Mouse (Mus musculus) neural tube, embryonic 14.5 days (tissue): ENCODE data around the gene Rpusd1. TPM values are rescaled to one million over a fixed set of nuclear protein-coding genes. Genes with fewer than 3 reads are reported as not detected.

Experiments used
- ATAC-seq: fragments of 200-750 bp; cut with Nextera tagmentation; 2 replicates; pipeline ENCODE4 v1.8.0; 2017; ENCODE audit warnings: low read depth, mild to moderate bottlenecking, moderate TSS enrichment, moderate library complexity
- H3K27ac ChIP-seq: fragments of 300-500 bp; sonication (generic); 2 replicates; pipeline ENCODE4 v1.5.1; 2014; ENCODE audit warnings: low read depth, mild to moderate bottlenecking, control low read depth, low read length, moderate library complexity, mixed read lengths
- H3K27me3 ChIP-seq: fragments of 300-500 bp; sonication (generic); 2 replicates; pipeline ENCODE4 v1.6.1; 2014; ENCODE audit warnings: low read length; ENCODE audit not compliant: control insufficient read depth, insufficient read depth
- H3K36me3 ChIP-seq: fragments of 300-500 bp; sonication (generic); 2 replicates; pipeline ENCODE4 v1.6.1; 2014; ENCODE audit warnings: low read length, mixed read lengths; ENCODE audit not compliant: control insufficient read depth, insufficient read depth
- H3K4me1 ChIP-seq: fragments of 300-500 bp; sonication (generic); 2 replicates; pipeline ENCODE4 v1.6.1; 2014; ENCODE audit warnings: low read length; ENCODE audit not compliant: control insufficient read depth, insufficient read depth
- H3K4me2 ChIP-seq: fragments of 300-500 bp; sonication (generic); 2 replicates; pipeline ENCODE4 v1.6.1; 2014; ENCODE audit warnings: mild to moderate bottlenecking, low read depth, low read length, control low read depth
- H3K4me3 ChIP-seq: fragments of 300-500 bp; sonication (generic); 2 replicates; pipeline ENCODE4 v1.5.1; 2014; ENCODE audit warnings: low read depth, low read length, control low read depth, mixed read lengths
- H3K9ac ChIP-seq: fragments of 300-500 bp; sonication (generic); replicated peaks from 2 replicates; pipeline ENCODE4 v1.6.1; 2014; ENCODE audit warnings: low read depth, mild to moderate bottlenecking, control low read depth, low read length, mixed read lengths
- H3K9me3 ChIP-seq: fragments of 300-500 bp; sonication (generic); 2 replicates; pipeline ENCODE4 v1.6.1; 2016; ENCODE audit warnings: low read length; ENCODE audit not compliant: control insufficient read depth
- WGBS: fragments of 180-500 bp; shearing (Covaris S2); extraction: QIAGEN DNeasy Blood & Tissue Kit; methylation state at CpG from one replicate; pipeline ENCODE4 v1.1.7; 2014; 5-methylcytosine and 5-hydroxymethylcytosine counted together
- polyA plus RNA-seq: library from polyadenylated mRNA; unstranded; fragments of >200 nt; fragmentation: Nextera tagmentation; extraction: Ambion mirVana; gene quantifications from 2 replicates; pipeline ENCODE4 v1.2.1, GENCODE M21; 2014

The Rpusd1 gene
- polyA plus RNA-seq, 1 experiment from 2014 or later: 29.9 TPM

- H3K27me3 ChIP-seq: no peaks in the 10 kb centered on the region
- no peaks in the 10 kb centered on the region for H3K4me1 ChIP-seq
- no peak for ATAC-seq
- no peaks in the 10 kb centered on the region for H3K36me3 ChIP-seq
- no peak overlapping the region for H3K27ac ChIP-seq
- H3K4me2 ChIP-seq: no peak overlapping the region
- WGBS: 96% methylated on average over 2 of the region's 2 CpGs
- no peak overlapping the region for H3K9ac ChIP-seq
- H3K9me3 ChIP-seq: no peaks in the 10 kb centered on the region
- no peak overlapping the region for H3K4me3 ChIP-seq
Measured at GRCm38 (mm10) chr17:25709994-25710393, 17.5 kb upstream of the Rpusd1 start.

- H3K4me2 ChIP-seq: no peak overlapping the region
- 78% methylated on average over 4 of the region's 4 CpGs for WGBS
- H3K4me1 ChIP-seq: no peaks in the 10 kb centered on the region
- H3K4me3 ChIP-seq: no peak overlapping the region
- H3K9ac ChIP-seq: no peak overlapping the region
- H3K27ac ChIP-seq: no peak overlapping the region
- no peaks in the 10 kb centered on the region; the same call in 1 of the 2 replicates for H3K27me3 ChIP-seq
- no peaks in the 10 kb centered on the region for H3K36me3 ChIP-seq
- ATAC-seq: no peak
- H3K9me3 ChIP-seq: no peaks in the 10 kb centered on the region
Measured at GRCm38 (mm10) chr17:25711136-25711535, 16.3 kb upstream of the Rpusd1 start.

- no peak overlapping the region for H3K27ac ChIP-seq
- peaks cover 17% of the 10 kb centered on the region for H3K27me3 ChIP-seq
- H3K4me2 ChIP-seq: no peak overlapping the region
- no peaks in the 10 kb centered on the region for H3K9me3 ChIP-seq
- no peak for ATAC-seq
- H3K9ac ChIP-seq: no peak overlapping the region
- no peaks in the 10 kb centered on the region for H3K36me3 ChIP-seq
- H3K4me3 ChIP-seq: no peak overlapping the region
- 60% methylated on average over 3 of the region's 3 CpGs for WGBS
- no peaks in the 10 kb centered on the region for H3K4me1 ChIP-seq
Measured at GRCm38 (mm10) chr17:25715627-25716026, 11.8 kb upstream of the Rpusd1 start.

GRCm38 (mm10) chr17:25716130-25716529 is 11.3 kb upstream of the Rpusd1 start:
- H3K27me3 ChIP-seq: peaks cover 17% of the 10 kb centered on the region
- 4% methylated on average over 6 of the region's 6 CpGs for WGBS
- no peak for ATAC-seq
- no peak overlapping the region for H3K9ac ChIP-seq
- H3K4me2 ChIP-seq: no peak overlapping the region
- no peak overlapping the region for H3K4me3 ChIP-seq
- H3K27ac ChIP-seq: no peak overlapping the region
- no peaks in the 10 kb centered on the region for H3K4me1 ChIP-seq
- no peaks in the 10 kb centered on the region for H3K36me3 ChIP-seq
- H3K9me3 ChIP-seq: no peaks in the 10 kb centered on the region

- H3K4me2 ChIP-seq: peak within 1 kb of the TSS; percentile 58
- H3K27ac ChIP-seq: no peak within 1 kb of the TSS
- H3K9ac ChIP-seq: peak within 1 kb of the TSS; percentile 53
- 2% methylated on average over 41 of the region's 45 CpGs for WGBS
- no peaks in the 10 kb centered on the region for H3K4me1 ChIP-seq
- peak within 1 kb of the TSS; percentile 30 for H3K4me3 ChIP-seq
- H3K9me3 ChIP-seq: no peaks in the 10 kb centered on the region
- H3K27me3 ChIP-seq: peaks cover 17% of the 10 kb centered on the region
- no peak for ATAC-seq
- no peaks in the 10 kb centered on the region for H3K36me3 ChIP-seq
Measured at GRCm38 (mm10) chr17:25716711-25717637, 10.5 kb upstream of the Rpusd1 start, which contains the start of gene Gng13. Gng13 (plus strand) TSS chr17:25717171.

- 8% methylated on average over 6 of the region's 6 CpGs for WGBS
- Histone ChIP-seq H3K27ac (no peak overlapping the region), H3K4me2 (peak overlapping the region; percentile 58), H3K27me3 (peaks cover 17% of the 10 kb centered on the region), H3K4me1 (no peaks in the 10 kb centered on the region), H3K4me3 (peak overlapping the region; percentile 30), H3K9me3 (no peaks in the 10 kb centered on the region), H3K36me3 (no peaks in the 10 kb centered on the region), H3K9ac (peak overlapping the region; percentile 53)
- no peak for ATAC-seq
Measured at GRCm38 (mm10) chr17:25717691-25718090, 9.8 kb upstream of the Rpusd1 start.

- ATAC-seq: no peak
- no peaks in the 10 kb centered on the region for H3K9me3 ChIP-seq
- 94% methylated on average over 5 of the region's 5 CpGs for WGBS
- peaks cover 16% of the 10 kb centered on the region for H3K27me3 ChIP-seq
- H3K36me3 ChIP-seq: no peaks in the 10 kb centered on the region
- H3K27ac ChIP-seq: no peak overlapping the region
- H3K4me1 ChIP-seq: peaks cover under 1% of the 10 kb centered on the region
- no peak overlapping the region for H3K4me3 ChIP-seq
- H3K9ac ChIP-seq: no peak overlapping the region
- no peak overlapping the region for H3K4me2 ChIP-seq
Measured at GRCm38 (mm10) chr17:25721476-25721875, 6.0 kb upstream of the Rpusd1 start.

GRCm38 (mm10) chr17:25723470-25723869 is 4.0 kb upstream of the Rpusd1 start:
- Histone ChIP-seq H3K27ac (no peak overlapping the region), H3K4me1 (peaks cover 13% of the 10 kb centered on the region), H3K9ac (no peak overlapping the region), H3K4me2 (no peak overlapping the region), H3K9me3 (no peaks in the 10 kb centered on the region), H3K4me3 (no peak overlapping the region), H3K36me3 (no peaks in the 10 kb centered on the region), H3K27me3 (no peaks in the 10 kb centered on the region)
- no peak for ATAC-seq
- 94% methylated on average over 19 of the region's 19 CpGs for WGBS

GRCm38 (mm10) chr17:25723919-25724318 is 3.6 kb upstream of the Rpusd1 start:
- Histone ChIP-seq H3K4me2 (no peak overlapping the region), H3K4me3 (no peak overlapping the region), H3K27ac (no peak overlapping the region), H3K9ac (no peak overlapping the region), H3K9me3 (no peaks in the 10 kb centered on the region), H3K36me3 (no peaks in the 10 kb centered on the region), H3K27me3 (no peaks in the 10 kb centered on the region), H3K4me1 (peaks cover 14% of the 10 kb centered on the region)
- no peak for ATAC-seq
- 71% methylated on average over 7 of the region's 7 CpGs for whole genome bisulfite sequencing
